In genomic region chr5:80938791-80939190, GRCm38 (mm10) we compare ENCODE assay signal across 21 mouse cellular contexts.
A peak's percentile ranks its signal among the peaks of the same experiment; 100 is the strongest.
DNase-seq lines count a peak whose midpoint lies in the region; ATAC-seq and TF ChIP-seq lines count a peak whose summit lies in the region.
"Had no signal": no experiment of that assay in that cellular context is flagged by ENCODE, and none has a peak within 500 bp of the region (broad histone marks: within the 10 kb centered on the region; RNA-seq: fewer than 3 reads in every experiment).

No protein-coding gene starts in this region.

- H3K4me3 ChIP-seq in hindbrain, postnatal 0 days (ENCODE audit: low read length), result no peak overlapping the region
- no peak overlapping the region for H3K4me3 ChIP-seq in hindbrain, embryonic 12.5 days

- 81% methylated on average over 3 of the region's 3 CpGs for WGBS in hindbrain, postnatal 0 days
- WGBS in hindbrain, embryonic 12.5 days, result 93% methylated on average over 3 of the region's 3 CpGs

- H3K27me3 ChIP-seq in hindbrain, postnatal 0 days (ENCODE audit: insufficient read depth, low read length), result no peaks in the 10 kb centered on the region
- no peaks in the 10 kb centered on the region for H3K27me3 ChIP-seq in hindbrain, embryonic 12.5 days
- H3K27me3 ChIP-seq: CH12.LX, Patski had no signal

- H3K4me2 ChIP-seq in hindbrain, postnatal 0 days (ENCODE audit: low read depth, low read length), result no peak overlapping the region
- H3K4me2 ChIP-seq in hindbrain, embryonic 12.5 days (replicated peaks), result no peak overlapping the region

- no peaks in the 10 kb centered on the region for H3K36me3 ChIP-seq in hindbrain, postnatal 0 days (ENCODE audit: insufficient read depth, low read length)
- H3K36me3 ChIP-seq in hindbrain, embryonic 12.5 days, result no peaks in the 10 kb centered on the region
- H3K36me3 ChIP-seq: G1E had no signal

- H3K27ac ChIP-seq in hindbrain, postnatal 0 days, result no peak overlapping the region
- no peak overlapping the region for H3K27ac ChIP-seq in hindbrain, embryonic 12.5 days

- H3K9me3 ChIP-seq in hindbrain, postnatal 0 days (ENCODE audit: low read length), result no peaks in the 10 kb centered on the region
- H3K9me3 ChIP-seq in hindbrain, embryonic 12.5 days (replicated peaks), result no peaks in the 10 kb centered on the region
- H3K9me3 ChIP-seq: G1E had no signal

- no peak for ATAC-seq in hindbrain, postnatal 0 days
- ATAC-seq in hindbrain, embryonic 12.5 days (ENCODE audit: low FRiP score), result no peak
- ATAC-seq: activated CD4-positive, CD25-positive, alpha-beta regulatory T cell, adult 4 months; CD4-positive, CD25-positive, alpha-beta regulatory T cell, adult 4 months; Patski had no signal

- DNase-seq in cerebellum, postnatal 10 days, result peak; percentile 57 to 58
- no peak for DNase-seq in cerebellum, adult 9-11 months
- peak; percentile 18 to 27 for DNase-seq in cerebellum, postnatal 14 days
- DNase-seq in cerebellum, adult 11-12 months, result no peak
- DNase-seq in hindbrain, postnatal 0 days (ENCODE audit: low spot score), result peak; percentile 1
- DNase-seq: adrenal gland, adult 2 months; adrenal gland, adult 8-10 months; adrenal gland, postnatal 10 days; adrenal gland, postnatal 14 days; adrenal gland, postnatal 25 days; adrenal gland, postnatal 36 days; B cell, adult 2 months; cerebellum, adult 11 months; cerebellum, adult 18-20 months; cerebellum, adult 2 months had no signal

- TF ChIP-seq CTCF in hindbrain, postnatal 0 days (IDR thresholded peaks at IDR 0.05; ENCODE audit: low read depth), result no peak

- no peak overlapping the region for H3K9ac ChIP-seq in hindbrain, postnatal 0 days (replicated peaks; ENCODE audit: low read length)
- H3K9ac ChIP-seq in hindbrain, embryonic 12.5 days, result no peak overlapping the region

- H3K4me1 ChIP-seq in hindbrain, postnatal 0 days (ENCODE audit: insufficient read depth, low read length), result no peaks in the 10 kb centered on the region
- no peaks in the 10 kb centered on the region for H3K4me1 ChIP-seq in hindbrain, embryonic 12.5 days

Comparison
In these comparisons a context has a peak if more than half of its experiments do, and no peak if none do; other contexts are left out.
1. DNase-seq: peak in cerebellum, postnatal 10 days (2 of 2), cerebellum, postnatal 14 days (2 of 2) and hindbrain, postnatal 0 days (single experiment); none in cerebellum, adult 9-11 months (single experiment) and cerebellum, adult 11-12 months (single experiment).